26 mouse cellular contexts compared by ENCODE assay signal in the genomic region with DNA sequence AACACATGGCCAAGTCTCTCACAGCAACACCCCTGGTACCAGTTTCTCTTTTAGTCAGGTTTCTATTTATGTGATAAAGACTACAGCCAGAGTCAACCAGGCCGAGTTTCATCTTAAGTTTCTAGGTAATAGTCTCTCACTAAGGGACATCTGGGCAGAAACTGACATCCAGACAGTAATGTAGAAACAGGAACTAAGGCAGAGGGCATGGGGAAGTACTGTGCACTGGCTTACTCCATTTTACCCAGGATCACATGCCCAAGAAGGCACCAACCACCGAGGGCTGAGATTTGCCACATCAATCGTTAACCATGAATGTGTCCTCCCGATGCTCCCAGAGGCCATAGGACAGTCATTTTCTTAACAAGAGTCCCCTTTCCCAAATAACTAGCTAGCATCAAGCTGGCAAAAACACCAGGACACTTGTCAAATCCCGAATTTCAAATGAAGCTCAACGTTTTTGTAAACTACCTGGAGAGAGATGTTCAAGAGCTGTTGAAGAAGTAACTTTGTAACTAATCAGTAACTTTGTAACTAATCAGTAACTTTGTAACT.
DNase-seq lines count a peak whose midpoint lies in the region; ATAC-seq and TF ChIP-seq lines count a peak whose summit lies in the region.
"Had no signal": no experiment of that assay in that cellular context is flagged by ENCODE, and none has a peak within 500 bp of the region (broad histone marks: within the 10 kb centered on the region; RNA-seq: fewer than 3 reads in every experiment).

No protein-coding gene starts in this region.

- H3K9me3 ChIP-seq in liver, postnatal 0 days (ENCODE audit: low read length): no peaks in the 10 kb centered on the region
- no peaks in the 10 kb centered on the region for H3K9me3 ChIP-seq in liver, embryonic 11.5 days (ENCODE audit: control insufficient read depth, low read length)
- H3K9me3 ChIP-seq in kidney, embryonic 16.5 days (ENCODE audit: low read length): no peaks in the 10 kb centered on the region
- H3K9me3 ChIP-seq in hindbrain, embryonic 16.5 days (ENCODE audit: control insufficient read depth, low read length): no peaks in the 10 kb centered on the region
- H3K9me3 ChIP-seq: embryonic facial prominence, embryonic 15.5 days; limb, embryonic 15.5 days; midbrain, embryonic 12.5 days had no signal

- H3K27me3 ChIP-seq in liver, postnatal 0 days (ENCODE audit: insufficient read depth, low read length): no peaks in the 10 kb centered on the region
- no peaks in the 10 kb centered on the region for H3K27me3 ChIP-seq in liver, embryonic 11.5 days (replicated peaks; ENCODE audit: control insufficient read depth, insufficient read depth, low read length)
- H3K27me3 ChIP-seq in kidney, embryonic 16.5 days (ENCODE audit: insufficient read depth, low read length): no peaks in the 10 kb centered on the region
- H3K27me3 ChIP-seq in hindbrain, embryonic 16.5 days (replicated peaks; ENCODE audit: control insufficient read depth, insufficient read depth, low read length): no peaks in the 10 kb centered on the region
- H3K27me3 ChIP-seq: embryonic facial prominence, embryonic 15.5 days; limb, embryonic 15.5 days; midbrain, embryonic 12.5 days had no signal

- no peak for DNase-seq in frontal cortex, postnatal 10 days (ENCODE audit: low spot score in 2 of 2)
- DNase-seq in liver, postnatal 0 days: no peak
- no peak for DNase-seq in liver, embryonic 11.5 days (ENCODE audit: low spot score)
- DNase-seq in gastrocnemius, adult 18-20 months (ENCODE audit: low spot score): no peak
- DNase-seq: adrenal gland, adult 2 months; cerebellum, adult 11 months; cerebellum, postnatal 10 days; embryo, embryonic 11 days; gastrocnemius, adult 2 months; heart, adult 18-20 months; heart, postnatal 4 days; layer of hippocampus, postnatal 36 days; lung, adult 2 months; right cerebral cortex, postnatal 14 days; spleen, adult 18-20 months; thymus, adult 2 months had no signal

- H3K4me2 ChIP-seq in liver, postnatal 0 days (ENCODE audit: low read depth, low read length): no peak overlapping the region
- H3K4me2 ChIP-seq in liver, embryonic 11.5 days: no peak overlapping the region
- no peak overlapping the region for H3K4me2 ChIP-seq in kidney, embryonic 16.5 days (replicated peaks; ENCODE audit: low read depth, low read length)
- H3K4me2 ChIP-seq in hindbrain, embryonic 16.5 days (ENCODE audit: low read length): no peak overlapping the region
- H3K4me2 ChIP-seq: embryonic facial prominence, embryonic 15.5 days; limb, embryonic 15.5 days; midbrain, embryonic 12.5 days had no signal

- 50% methylated on average over 6 of the region's 6 CpGs for WGBS in liver, postnatal 0 days (ENCODE audit: insufficient replicate concordance)
- WGBS in liver, embryonic 11.5 days: 56% methylated on average over 6 of the region's 6 CpGs
- 56% methylated on average over 6 of the region's 6 CpGs for WGBS in kidney, embryonic 16.5 days
- 69% methylated on average over 6 of the region's 6 CpGs for WGBS in hindbrain, embryonic 16.5 days

- ATAC-seq in frontal cortex, adult (ENCODE audit: low TSS enrichment): peak; percentile 52; the same call in 1 of the 2 replicates
- peak; percentile 55 for ATAC-seq in liver, postnatal 0 days
- no peak for ATAC-seq in liver, embryonic 11.5 days (replicated peaks; ENCODE audit: low FRiP score)
- ATAC-seq in kidney, embryonic 16.5 days (ENCODE audit: low FRiP score, low TSS enrichment): 0 out of 2 replicates have a peak, but pooled peaks have one; percentile 50
- 0 out of 2 replicates have a peak, but pooled peaks have one; percentile 13 for ATAC-seq in neutrophil, adult 5-6 weeks (ENCODE audit: extremely low read depth, insufficient number of reproducible peaks, low FRiP score, poor library complexity, severe bottlenecking)
- no peak for ATAC-seq in hindbrain, embryonic 16.5 days
- ATAC-seq: forebrain, embryonic 16.5 days; hindbrain, postnatal 0 days had no signal

- no peaks in the 10 kb centered on the region for H3K36me3 ChIP-seq in liver, postnatal 0 days (replicated peaks; ENCODE audit: insufficient read depth, low read length)
- no peaks in the 10 kb centered on the region for H3K36me3 ChIP-seq in liver, embryonic 11.5 days (ENCODE audit: control insufficient read depth, insufficient read depth, low read length)
- no peaks in the 10 kb centered on the region for H3K36me3 ChIP-seq in kidney, embryonic 16.5 days (ENCODE audit: insufficient read depth, low read length)
- no peaks in the 10 kb centered on the region for H3K36me3 ChIP-seq in hindbrain, embryonic 16.5 days (ENCODE audit: control insufficient read depth, insufficient read depth, low read length)
- H3K36me3 ChIP-seq: embryonic facial prominence, embryonic 15.5 days; limb, embryonic 15.5 days; midbrain, embryonic 12.5 days had no signal

- no peaks in the 10 kb centered on the region for H3K4me1 ChIP-seq in liver, postnatal 0 days (ENCODE audit: insufficient read depth)
- no peaks in the 10 kb centered on the region for H3K4me1 ChIP-seq in liver, embryonic 11.5 days (replicated peaks; ENCODE audit: control insufficient read depth, insufficient read depth, low read length)
- H3K4me1 ChIP-seq in kidney, embryonic 16.5 days (ENCODE audit: insufficient read depth, low read length): no peaks in the 10 kb centered on the region
- H3K4me1 ChIP-seq in hindbrain, embryonic 16.5 days (ENCODE audit: control insufficient read depth, insufficient read depth, low read depth, low read length): no peaks in the 10 kb centered on the region
- H3K4me1 ChIP-seq: midbrain, embryonic 12.5 days had no signal

- TF ChIP-seq EP300 in liver, postnatal 0 days (IDR thresholded peaks at IDR 0.05; ENCODE audit: low read depth): no peak

- no peak overlapping the region for H3K27ac ChIP-seq in liver, postnatal 0 days (ENCODE audit: low read depth)
- H3K27ac ChIP-seq in liver, embryonic 11.5 days (ENCODE audit: low read depth, low read length): no peak overlapping the region
- H3K27ac ChIP-seq in kidney, embryonic 16.5 days (ENCODE audit: low read length): peak overlapping the region; percentile 35
- no peak overlapping the region for H3K27ac ChIP-seq in hindbrain, embryonic 16.5 days (ENCODE audit: low read depth, low read length)
- H3K27ac ChIP-seq: embryonic facial prominence, embryonic 15.5 days; gastrocnemius, adult 2 months; hindbrain, postnatal 0 days; limb, embryonic 15.5 days; midbrain, embryonic 12.5 days had no signal

- H3K9ac ChIP-seq in liver, postnatal 0 days (replicated peaks): no peak overlapping the region
- no peak overlapping the region for H3K9ac ChIP-seq in liver, embryonic 11.5 days (ENCODE audit: low read depth, low read length)
- no peak overlapping the region for H3K9ac ChIP-seq in kidney, embryonic 16.5 days (replicated peaks; ENCODE audit: low read length)
- no peak overlapping the region for H3K9ac ChIP-seq in hindbrain, embryonic 16.5 days (ENCODE audit: low read depth, low read length)
- H3K9ac ChIP-seq: embryonic facial prominence, embryonic 15.5 days; limb, embryonic 15.5 days; midbrain, embryonic 12.5 days had no signal

- no peak for TF ChIP-seq CTCF in liver, postnatal 0 days (IDR thresholded peaks at IDR 0.05; ENCODE audit: low read depth)

- no peak overlapping the region for H3K4me3 ChIP-seq in liver, postnatal 0 days (ENCODE audit: low read depth, low read length)
- no peak overlapping the region for H3K4me3 ChIP-seq in liver, embryonic 11.5 days (ENCODE audit: low read depth, low read length)
- H3K4me3 ChIP-seq in kidney, embryonic 16.5 days (ENCODE audit: low read length): no peak overlapping the region
- no peak overlapping the region for H3K4me3 ChIP-seq in hindbrain, embryonic 16.5 days (ENCODE audit: low read length)
- H3K4me3 ChIP-seq: embryonic facial prominence, embryonic 15.5 days; gastrocnemius, adult 2 months; limb, embryonic 15.5 days; midbrain, embryonic 12.5 days; myocyte had no signal

Comparison
In these comparisons a context has a peak if more than half of its experiments do, and no peak if none do; other contexts are left out.
1. ATAC-seq: peak in frontal cortex, adult (single experiment), liver, postnatal 0 days (single experiment), kidney, embryonic 16.5 days (single experiment) and neutrophil, adult 5-6 weeks (single experiment); none in liver, embryonic 11.5 days (single experiment) and hindbrain, embryonic 16.5 days (single experiment).